In the genomic region with DNA sequence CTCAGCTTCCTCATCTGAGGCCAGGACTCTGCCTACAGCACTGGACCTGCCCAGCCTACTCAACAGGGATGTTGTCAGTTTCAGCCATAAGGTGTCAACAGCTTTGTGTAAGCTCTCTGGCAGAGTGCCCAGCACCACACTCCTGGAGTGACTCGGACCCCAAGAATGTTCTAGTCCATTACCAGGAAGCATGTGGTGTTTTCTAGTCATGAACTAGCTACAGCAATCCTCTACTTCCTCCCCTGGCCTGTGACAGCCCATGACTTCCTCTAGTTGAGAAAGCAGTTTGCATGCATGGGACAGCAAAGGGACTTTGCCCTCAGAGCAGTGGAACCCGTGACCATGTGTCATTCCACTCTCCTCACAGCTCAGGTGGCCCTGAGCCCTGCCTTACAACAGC, we compare ENCODE assay signal across 7 mouse cellular contexts. TPM values are rescaled to one million over a fixed set of nuclear protein-coding genes. Genes with fewer than 3 reads are reported as not detected.
DNase-seq lines count a peak whose midpoint lies in the region; ATAC-seq and TF ChIP-seq lines count a peak whose summit lies in the region.
"Not testable (repeated sequence)": the region's sequence is repeated elsewhere in the genome, so short reads cannot be mapped to it uniquely, and the experiment has no call there.

No protein-coding gene starts in this region.

- H3K36me3 ChIP-seq in intestine, embryonic 14.5 days (ENCODE audit: control insufficient read depth, insufficient read depth, low read length); splenic B cell, adult 2 months (ENCODE audit: control insufficient read depth, insufficient read depth, low read length, poor library complexity, severe bottlenecking): not testable (repeated sequence)

- DNase-seq in NIH3T3 (ENCODE audit: low read depth): peak; percentile 75
- DNase-seq in intestine, embryonic 14.5 days (ENCODE audit: low spot score): not testable (repeated sequence)
- DNase-seq in layer of hippocampus, adult 9-11 months: peak; percentile 67
- peak; percentile 54 for DNase-seq in lung, adult 2 months
- peak; percentile 83 for DNase-seq in splenic B cell, adult 2 months (ENCODE audit: low read depth, low spot score)

- TF ChIP-seq CTCF in lung, adult 2 months (IDR thresholded peaks at IDR 0.05; ENCODE audit: insufficient read depth, low read length): not testable (repeated sequence)

- H3K4me2 ChIP-seq in intestine, embryonic 14.5 days (ENCODE audit: low read length): not testable (repeated sequence)

- not testable (repeated sequence) for TF ChIP-seq POLR2A in lung, adult 2 months (IDR thresholded peaks at IDR 0.05; ENCODE audit: borderline replicate concordance, extremely low read depth, low read depth, low read length)

- H3K9me3 ChIP-seq in intestine, embryonic 14.5 days (ENCODE audit: control insufficient read depth, low read length): not testable (repeated sequence)

- H3K4me3 ChIP-seq in intestine, embryonic 14.5 days (ENCODE audit: low read depth, low read length); lung, adult 2 months (replicated peaks; ENCODE audit: extremely low read depth, low read depth, low read length): not testable (repeated sequence)

- not testable (repeated sequence) for H3K9ac ChIP-seq in intestine, embryonic 14.5 days (ENCODE audit: low read length)

- peak; percentile 85 for ATAC-seq in granulocyte monocyte progenitor cell, adult 5-6 weeks (replicated peaks; ENCODE audit: poor library complexity, severe bottlenecking)
- peak; percentile 70 for ATAC-seq in intestine, embryonic 14.5 days (replicated peaks; ENCODE audit: low FRiP score, low TSS enrichment, low read depth)
- ATAC-seq in megakaryocyte, adult 5-6 weeks (ENCODE audit: poor library complexity, severe bottlenecking): peak; percentile 87

- not testable (repeated sequence) for H3K27ac ChIP-seq in intestine, embryonic 14.5 days (ENCODE audit: low read depth)

- H3K27me3 ChIP-seq in intestine, embryonic 14.5 days (replicated peaks; ENCODE audit: control insufficient read depth, insufficient read depth, low read length); splenic B cell, adult 2 months (ENCODE audit: control insufficient read depth, insufficient read depth, low read length, poor library complexity, severe bottlenecking): not testable (repeated sequence)

- H3K4me1 ChIP-seq in intestine, embryonic 14.5 days (replicated peaks; ENCODE audit: control insufficient read depth, insufficient read depth, low read length); lung, adult 2 months (ENCODE audit: control insufficient read depth, insufficient read depth, low read length): not testable (repeated sequence)

- WGBS in intestine, embryonic 14.5 days: 79% methylated on average over 2 of the region's 2 CpGs
- 22% methylated on average over 2 of the region's 2 CpGs for WGBS in lung, adult 2 months

RNA-seq across cellular contexts. Expression of a gene that starts 5.5 kb away (rescaled TPM):
- 806 and 810 TPM in 2 replicates for total RNA-seq in granulocyte monocyte progenitor cell, adult 5-6 weeks (2014; fragmentation: Nextera tagmentation)
- total RNA-seq in granulocyte monocyte progenitor cell, adult 5-6 weeks (2017): 350 and 359 TPM in 2 replicates
- polyA plus RNA-seq in intestine, embryonic 14.5 days (2014; fragmentation: Nextera tagmentation; extraction: Ambion mirVana): 1,450 and 1,529 TPM in 2 replicates
- 4,642 and 7,955 TPM in 2 replicates for polyA plus RNA-seq in lung, adult 2 months (2012; rRNA removed)
- total RNA-seq in megakaryocyte, adult 5-6 weeks (2015): 1,271 and 1,296 TPM in 2 replicates
- 513 and 615 TPM in 2 replicates for total RNA-seq in megakaryocyte, adult 5-6 weeks (2017)

RNA-seq across cellular contexts. Expression of a gene that starts 26.6 kb away (rescaled TPM):
- total RNA-seq in granulocyte monocyte progenitor cell, adult 5-6 weeks (2014; fragmentation: Nextera tagmentation): not detected in 2 replicates
- total RNA-seq in granulocyte monocyte progenitor cell, adult 5-6 weeks (2017): 0.09 TPM in 1 of 2 replicates, not detected in the other
- 0.55 and 0.64 TPM in 2 replicates for polyA plus RNA-seq in intestine, embryonic 14.5 days (2014; fragmentation: Nextera tagmentation; extraction: Ambion mirVana)
- 2.3 and 3.1 TPM in 2 replicates for polyA plus RNA-seq in lung, adult 2 months (2012; rRNA removed)
- not detected in 2 replicates for total RNA-seq in megakaryocyte, adult 5-6 weeks (2015)
- not detected in 2 replicates for total RNA-seq in megakaryocyte, adult 5-6 weeks (2017)

RNA-seq across cellular contexts. Expression of a gene that starts 26.6 kb away (rescaled TPM):
- 3.7 and 8.2 TPM in 2 replicates for total RNA-seq in granulocyte monocyte progenitor cell, adult 5-6 weeks (2014; fragmentation: Nextera tagmentation)
- total RNA-seq in granulocyte monocyte progenitor cell, adult 5-6 weeks (2017): 1.9 and 2.8 TPM in 2 replicates
- polyA plus RNA-seq in intestine, embryonic 14.5 days (2014; fragmentation: Nextera tagmentation; extraction: Ambion mirVana): 30.0 and 32.7 TPM in 2 replicates
- 10.5 and 13.8 TPM in 2 replicates for polyA plus RNA-seq in lung, adult 2 months (2012; rRNA removed)
- 3.1 and 5.6 TPM in 2 replicates for total RNA-seq in megakaryocyte, adult 5-6 weeks (2015)
- 7.1 and 11.8 TPM in 2 replicates for total RNA-seq in megakaryocyte, adult 5-6 weeks (2017)
